Mouse (Mus musculus) small intestine, adult 2 months (tissue): ENCODE measurements around the gene Junb. TPM values are rescaled to one million over a fixed set of nuclear protein-coding genes. Genes with fewer than 3 reads are reported as not detected.

Experiments used
- H3K27ac ChIP-seq: fragments of 200-500 bp; 2 replicates; pipeline ENCODE4 v1.5.1; 2012; ENCODE audit warnings: low read depth, low read length, control low read depth, inconsistent platforms; ENCODE audit not compliant: insufficient read depth
- H3K27me3 ChIP-seq: fragments of 200-500 bp; 2 replicates; pipeline ENCODE4 v1.6.1; 2012; ENCODE audit warnings: mild to moderate bottlenecking, moderate library complexity, low read length, inconsistent platforms; ENCODE audit not compliant: control insufficient read depth, insufficient read depth
- H3K36me3 ChIP-seq: fragments of 200-500 bp; 2 replicates; pipeline ENCODE4 v1.6.1; 2012; ENCODE audit warnings: mild to moderate bottlenecking, low read length, control low read depth, inconsistent platforms; ENCODE audit not compliant: control insufficient read depth, insufficient read depth
- H3K4me1 ChIP-seq: fragments of 200-500 bp; 2 replicates; pipeline ENCODE4 v1.6.1; 2012; ENCODE audit warnings: low read length, inconsistent platforms, mixed read lengths; ENCODE audit not compliant: control insufficient read depth, insufficient read depth, insufficient read length
- H3K4me3 ChIP-seq: fragments of 200-500 bp; 2 replicates; pipeline ENCODE4 v1.5.1; 2012; ENCODE audit warnings: low read depth, mild to moderate bottlenecking, control low read depth, inconsistent platforms, low read length, moderate library complexity
- CTCF ChIP-seq: fragments of 200-500 bp; IDR thresholded peaks from 2 replicates; pipeline ENCODE4 v1.5.1; 2012; ENCODE audit warnings: low read depth, mild to moderate bottlenecking, control low read depth, inconsistent platforms, low read length, moderate library complexity, mixed read lengths; ENCODE audit not compliant: insufficient replicate concordance, insufficient read length; ENCODE audit errors: extremely low read depth
- POLR2A ChIP-seq: fragments of 200-500 bp; IDR thresholded peaks from 2 replicates; pipeline ENCODE4 v1.6.1; 2012; ENCODE audit warnings: low read depth, mild to moderate bottlenecking, control low read depth, inconsistent platforms, low read length, moderate library complexity
- WGBS: fragments of 180-500 bp; shearing (Covaris S2); methylation state at CpG from one replicate; pipeline ENCODE4 v1.1.7; 2018; 5-methylcytosine and 5-hydroxymethylcytosine counted together
- polyA plus RNA-seq: library from polyadenylated mRNA; depleted of rRNA; stranded (reverse); fragments of >200 nt; gene quantifications from 2 replicates; pipeline ENCODE4 v1.2.3, GENCODE M21; 2012; rRNA removed

Junb gene
- polyA plus RNA-seq, 1 experiment = 329 TPM

DNA sequence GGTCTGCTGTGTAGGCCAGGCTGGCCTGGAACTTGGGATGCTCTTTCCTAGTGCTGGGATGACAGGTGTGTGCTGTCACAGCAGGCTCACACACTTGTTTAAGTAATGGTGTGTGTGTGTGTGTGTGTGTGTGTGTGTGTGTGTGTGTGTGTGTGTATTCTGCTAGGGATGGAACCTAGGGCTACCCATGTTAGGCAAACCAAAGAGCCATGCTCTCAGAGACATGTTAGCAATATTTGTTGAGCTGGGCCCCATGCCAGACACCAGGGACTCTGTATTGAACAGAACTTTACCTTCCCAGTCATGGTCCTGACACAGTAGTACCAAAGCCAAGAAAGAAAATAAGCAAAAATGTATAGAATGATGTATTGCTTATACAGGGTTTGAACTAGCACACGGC, 51.0 kb downstream of the Junb start:
- Histone ChIP-seq H3K27ac (no peak overlapping the region), H3K4me3 (no peak overlapping the region), H3K4me1 (0 out of 2 replicates have a peak, but pooled peaks cover 3% of the 10 kb centered on the region), H3K27me3 (peaks cover 21% of the 10 kb centered on the region), H3K36me3 (no peaks in the 10 kb centered on the region)
- 92% methylated on average over 1 of the region's 1 CpGs for WGBS
- no peak for TF ChIP-seq POLR2A
- TF ChIP-seq CTCF = no peak

DNA sequence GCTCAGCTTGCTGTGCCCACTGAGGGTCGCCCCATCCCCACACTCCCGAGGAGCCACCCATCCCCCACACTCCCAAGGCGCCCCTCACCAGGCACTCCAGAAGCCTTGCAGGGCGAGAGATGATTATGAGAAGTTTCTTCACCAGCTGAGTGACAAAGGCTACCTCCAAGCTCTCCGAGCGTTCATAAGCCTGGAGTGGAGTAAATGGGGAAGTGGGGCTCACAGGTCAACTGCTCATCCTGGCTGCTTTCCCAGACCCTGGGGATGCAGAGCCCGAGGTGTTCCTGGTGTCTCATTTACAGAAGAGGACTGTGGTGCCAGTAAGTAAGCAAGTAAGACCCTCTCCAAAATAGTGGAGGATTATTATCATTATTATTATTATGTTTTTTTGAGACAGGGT, 53.0 kb downstream of the Junb start:
- Histone ChIP-seq H3K4me3 (no peak overlapping the region), H3K27me3 (peaks cover 16% of the 10 kb centered on the region), H3K4me1 (0 out of 2 replicates have a peak, but pooled peaks cover 3% of the 10 kb centered on the region), H3K36me3 (no peaks in the 10 kb centered on the region), H3K27ac (no peak overlapping the region)
- TF ChIP-seq CTCF = no peak
- no peak for TF ChIP-seq POLR2A
- WGBS = 48% methylated on average over 7 of the region's 7 CpGs

Other genes with a start within 250 kb of the Junb start
- 22.3 and 26.1 TPM in 2 replicates for gene Nfix, start 178.4 kb downstream of the Junb start, polyA plus RNA-seq
- 0.98 and 2.1 TPM in 2 replicates for gene Dand5, start 155.9 kb downstream of the Junb start, polyA plus RNA-seq
- 50.5 and 64.1 TPM in 2 replicates for gene Gadd45gip1, start 147.2 kb downstream of the Junb start, polyA plus RNA-seq
- gene Rad23a, start 138.1 kb downstream of the Junb start, polyA plus RNA-seq = 26.4 and 47.5 TPM in 2 replicates
- gene Calr, start 131.8 kb downstream of the Junb start, polyA plus RNA-seq = 82.6 and 120 TPM in 2 replicates
- 20.2 and 29.1 TPM in 2 replicates for gene Farsa, start 121.7 kb downstream of the Junb start, polyA plus RNA-seq
- gene Syce2, start 106.6 kb downstream of the Junb start, polyA plus RNA-seq = 0.60 and 2.1 TPM in 2 replicates
- gene Gcdh, start 84.8 kb downstream of the Junb start, polyA plus RNA-seq = 32.5 and 53.2 TPM in 2 replicates
- gene Klf1, start 76.8 kb downstream of the Junb start, polyA plus RNA-seq = 0.30 and 0.38 TPM in 2 replicates
- 4.1 and 5.9 TPM in 2 replicates for gene Dnase2a, start 70.2 kb downstream of the Junb start, polyA plus RNA-seq
- 0.50 and 0.71 TPM in 2 replicates for gene Mast1, start 41.4 kb downstream of the Junb start, polyA plus RNA-seq
- 0.15 TPM in 1 of 2 replicates, not detected in the other for gene Rtbdn, start 31.7 kb downstream of the Junb start, polyA plus RNA-seq
- 3.2 TPM in 1 of 2 replicates, not detected in the other for gene Gm49661, start 9.3 kb downstream of the Junb start, polyA plus RNA-seq
- 70.6 and 141 TPM in 2 replicates for gene Prdx2, start 9.1 kb downstream of the Junb start, polyA plus RNA-seq
- gene Rnaseh2a, start 9.0 kb downstream of the Junb start, polyA plus RNA-seq = 14.5 and 29.1 TPM in 2 replicates
- 26.3 and 56.9 TPM in 2 replicates for gene Hook2, start 11.9 kb upstream of the Junb start, polyA plus RNA-seq
- 0.33 TPM in 1 of 2 replicates, not detected in the other for gene Best2, start 35.8 kb upstream of the Junb start, polyA plus RNA-seq
- gene Asna1, start 46.6 kb upstream of the Junb start, polyA plus RNA-seq = 71.8 and 128 TPM in 2 replicates
- 82.6 and 135 TPM in 2 replicates for gene Trir, start 48.1 kb upstream of the Junb start, polyA plus RNA-seq
- 19.8 and 32.0 TPM in 2 replicates for gene Tnpo2, start 58.2 kb upstream of the Junb start, polyA plus RNA-seq
- 36.4 and 52.5 TPM in 2 replicates for gene Fbxw9, start 81.3 kb upstream of the Junb start, polyA plus RNA-seq
- 1.4 TPM in 1 of 2 replicates, not detected in the other for gene Gm5741, start 89.3 kb upstream of the Junb start, polyA plus RNA-seq
- gene Dhps, start 93.0 kb upstream of the Junb start, polyA plus RNA-seq = 34.8 and 47.2 TPM in 2 replicates
- 66.0 and 79.1 TPM in 2 replicates for gene Wdr83os, start 102.0 kb upstream of the Junb start, polyA plus RNA-seq
- gene Wdr83, start 102.6 kb upstream of the Junb start, polyA plus RNA-seq = 13.4 and 26.8 TPM in 2 replicates
- 28.8 and 38.1 TPM in 2 replicates for gene Man2b1, start 104.6 kb upstream of the Junb start, polyA plus RNA-seq
- 0.11 and 0.96 TPM in 2 replicates for gene Zfp791, start 144.4 kb upstream of the Junb start, polyA plus RNA-seq
- gene Cks1brt, start 173.2 kb upstream of the Junb start, polyA plus RNA-seq = not detected in 2 replicates
- not detected in 2 replicates for gene Olfr371, start 247.3 kb upstream of the Junb start, polyA plus RNA-seq